Mouse (Mus musculus) gastrocnemius, postnatal 36 days (tissue): ENCODE measurements at regions not wholly inside any gene's neighbourhood (a gene's known extent, or its start where the extent isn't known, plus 50 kb on each side); places are given as distances from the start of the nearest gene placed in this dataset.
"Not testable (repeated sequence)": the region's sequence is repeated elsewhere in the genome, so short reads cannot be mapped to it uniquely, and the experiment has no call there.

Source experiments
- DNase-seq, 2 experiments: peaks; one replicate each; pipeline ENCODE4 v3.0.0; 2022
- intact Hi-C: fragments of 180-260 bp; cut with DNase I; formaldehyde crosslinking; loops from one replicate; pipeline ENCODE4 v1.15.1; 2025

DNA sequence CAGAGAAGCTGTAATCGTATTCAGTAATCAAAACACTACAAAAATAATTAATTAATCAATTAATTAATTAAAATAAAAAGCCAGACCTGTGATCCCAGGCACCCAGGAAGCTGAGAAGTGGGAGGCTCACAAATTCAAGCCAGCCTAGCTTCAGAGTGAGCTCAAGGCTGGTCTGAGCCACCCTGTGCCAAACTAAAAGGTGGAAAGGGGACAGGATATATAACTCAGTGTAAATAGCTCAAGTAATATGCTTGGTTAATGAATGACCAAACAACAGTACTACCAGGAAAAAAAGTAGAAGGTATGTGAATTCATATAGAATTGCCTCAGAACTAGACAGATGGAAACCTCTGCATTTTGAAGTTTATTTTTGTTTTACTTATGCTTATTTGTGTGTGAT, 321.2 kb downstream of the Rbm26 start:
- intact Hi-C loops, result no loop called here
- DNase-seq, result no peak

DNA sequence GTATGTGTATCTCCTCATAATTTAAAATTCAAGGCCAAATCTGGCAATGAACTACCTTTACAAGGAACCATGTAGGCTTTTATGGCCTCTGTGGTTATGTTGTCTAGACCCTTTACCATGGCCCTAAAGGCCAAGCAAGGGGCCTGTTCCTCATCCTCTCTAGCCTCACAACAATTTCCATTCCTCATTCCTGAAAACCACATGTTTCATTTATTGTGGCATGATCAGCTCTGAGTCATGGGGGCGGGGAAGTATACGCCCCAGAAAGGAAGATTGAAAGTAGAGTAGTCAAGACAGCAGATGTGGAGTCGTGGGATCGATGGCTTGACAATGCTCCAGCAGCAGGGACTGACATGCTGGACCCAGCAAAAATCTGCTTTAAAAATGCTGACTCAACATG, 326.8 kb upstream of the Rnf219 start:
- intact Hi-C loops, result no loop called here
- no peak for DNase-seq

DNA sequence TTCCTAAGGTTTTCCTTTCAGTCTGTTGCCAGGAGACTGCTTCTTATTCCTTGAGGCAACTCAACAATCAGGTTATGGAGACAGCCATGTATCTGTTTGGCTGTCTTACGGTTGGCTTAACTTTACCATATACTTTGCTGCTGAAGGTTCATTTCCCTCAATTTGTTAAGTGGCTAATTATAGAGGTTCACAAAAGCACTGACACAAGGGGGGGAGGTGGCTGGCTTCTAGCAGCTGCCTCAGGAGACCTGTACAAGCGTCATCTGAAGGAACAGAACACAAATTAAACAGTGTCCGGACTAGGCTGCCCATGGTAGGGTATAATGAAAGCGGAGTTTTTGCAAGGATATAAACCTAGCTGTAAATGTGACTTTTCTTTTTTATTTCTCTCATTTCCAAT, 305.0 kb upstream of the Rnf219 start:
- no peak for DNase-seq
- intact Hi-C loops, result no loop called here

DNA sequence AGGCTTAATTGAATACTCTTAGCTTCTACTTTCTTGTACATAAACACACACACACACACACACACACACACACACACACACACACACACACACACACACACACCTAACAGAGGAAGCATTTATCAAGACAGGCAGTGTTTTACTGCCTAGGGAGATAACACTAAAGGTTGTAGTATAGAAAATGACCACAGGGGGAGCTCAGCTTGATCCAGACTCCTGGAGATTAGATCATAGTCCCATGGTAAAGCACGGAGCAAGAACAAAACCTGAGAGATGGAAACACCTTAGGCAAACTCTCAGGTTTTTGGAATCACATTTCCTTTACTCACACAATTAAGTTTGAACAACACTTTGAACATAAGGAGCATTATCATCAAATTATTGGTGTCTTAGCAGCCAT, 302.5 kb upstream of the Rnf219 start:
- no peak for DNase-seq
- intact Hi-C loops, result no loop called here

DNA sequence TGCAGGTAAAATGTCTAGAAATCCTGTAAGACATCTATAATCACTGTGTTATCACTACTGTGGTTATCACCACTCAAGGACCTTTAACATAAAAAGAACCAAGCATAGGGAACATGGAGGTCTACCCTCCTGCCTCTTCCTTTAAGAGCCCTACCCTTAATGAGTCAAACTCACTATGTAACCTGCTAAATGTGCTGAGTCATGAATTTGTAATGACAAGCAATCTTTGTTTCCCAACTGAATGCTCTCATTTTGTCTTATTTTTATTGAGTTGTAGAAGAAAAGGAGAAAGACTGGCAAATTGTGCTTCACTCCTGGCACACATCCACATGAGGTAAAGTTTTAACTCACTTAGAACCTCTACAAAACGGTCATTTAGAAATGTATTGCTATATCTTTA, 301.8 kb upstream of the Rnf219 start:
- intact Hi-C loops, result no loop called here
- DNase-seq, result no peak

DNA sequence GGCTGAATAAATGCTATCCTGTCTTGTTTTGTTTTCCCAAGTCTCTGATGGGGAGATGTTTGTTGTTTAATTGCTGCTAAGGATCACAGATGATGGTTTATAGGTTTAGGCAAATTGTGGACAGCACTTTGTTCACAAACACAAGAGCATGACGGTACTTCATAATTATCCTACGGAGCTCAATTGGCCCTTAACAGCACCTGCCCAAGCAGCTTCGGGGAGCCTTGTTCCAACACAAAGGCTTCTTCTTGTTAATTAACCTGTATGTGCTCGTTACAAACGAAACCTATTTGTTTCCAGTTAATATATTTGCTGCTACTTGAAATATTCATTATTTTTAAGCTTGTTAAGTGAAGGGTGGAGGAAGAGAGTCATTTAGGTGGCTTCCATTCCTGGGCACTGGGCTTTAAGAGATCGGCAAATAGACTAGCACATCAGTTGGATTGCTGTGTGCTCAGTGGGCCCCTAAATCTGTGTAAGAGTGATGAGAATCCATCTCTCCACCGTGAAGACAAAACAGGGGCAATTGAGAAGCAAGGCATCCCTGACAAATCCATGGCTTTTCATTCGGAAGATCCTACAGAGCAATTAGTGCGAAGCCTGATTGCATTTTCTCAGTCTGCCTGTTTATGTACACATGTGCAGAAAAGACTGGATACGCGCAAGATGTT, 299.6 kb upstream of the Rnf219 start:
- intact Hi-C loops, result no loop called here
- no peak for DNase-seq

DNA sequence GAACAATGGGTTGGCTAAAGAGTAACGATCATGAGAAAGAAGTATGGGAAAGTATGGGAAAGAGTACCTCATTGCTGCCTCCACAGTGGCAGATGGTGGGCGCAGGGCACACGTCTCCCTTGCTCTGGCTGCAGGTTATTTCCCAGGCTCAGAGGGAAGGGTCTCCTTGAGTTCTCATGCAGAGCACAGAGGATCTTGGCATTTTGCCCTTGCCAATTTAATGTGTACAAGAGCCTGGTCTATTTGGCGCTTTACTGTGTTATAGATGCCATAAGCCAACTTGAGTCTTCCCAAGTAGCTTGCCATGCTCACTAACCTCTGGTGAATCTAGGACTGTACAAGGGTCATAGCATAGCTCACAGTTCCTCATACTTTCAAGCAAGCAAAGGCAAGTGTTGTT, 296.7 kb upstream of the Rnf219 start:
- no peak for DNase-seq
- intact Hi-C loops, result loop anchor here (10.0 kb wide), 2 partner anchors 674 to 1104 kb away; no protein-coding TSS in a partner anchor

DNA sequence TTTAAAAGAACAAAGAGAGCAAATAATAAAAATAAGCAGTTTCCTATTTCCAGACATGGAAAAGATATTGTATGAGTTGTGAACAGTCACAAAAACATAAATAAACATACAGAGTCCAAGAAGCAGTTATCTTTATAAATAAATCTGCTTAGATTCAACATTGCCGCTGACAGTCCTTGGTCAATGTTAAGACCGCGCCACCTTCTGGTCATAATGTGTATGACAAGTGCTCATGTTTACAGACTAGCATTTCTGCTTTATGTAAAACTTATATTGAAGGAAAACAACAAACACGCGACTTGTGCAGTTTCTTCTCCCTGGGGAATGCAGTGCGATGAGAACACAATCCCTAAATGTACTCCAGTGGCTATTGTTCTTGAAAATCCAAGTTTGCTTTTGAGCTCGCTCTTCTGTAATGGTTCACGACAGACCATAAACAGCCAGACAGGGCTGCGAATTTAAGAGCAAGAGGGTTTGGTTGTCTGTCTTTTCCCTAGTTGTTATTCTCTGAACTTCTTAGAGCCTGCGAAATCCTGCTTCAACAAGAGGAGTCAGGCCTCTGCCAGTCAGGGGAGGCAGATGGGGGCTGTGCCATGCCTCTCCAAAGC, 291.6 kb upstream of the Rnf219 start:
- intact Hi-C loops, result loop anchor here (2.0 to 10.0 kb wide), 3 partner anchors 669 to 1099 kb away; no protein-coding TSS in a partner anchor
- peak in 1 of 2 experiments; percentile 46 for DNase-seq

DNA sequence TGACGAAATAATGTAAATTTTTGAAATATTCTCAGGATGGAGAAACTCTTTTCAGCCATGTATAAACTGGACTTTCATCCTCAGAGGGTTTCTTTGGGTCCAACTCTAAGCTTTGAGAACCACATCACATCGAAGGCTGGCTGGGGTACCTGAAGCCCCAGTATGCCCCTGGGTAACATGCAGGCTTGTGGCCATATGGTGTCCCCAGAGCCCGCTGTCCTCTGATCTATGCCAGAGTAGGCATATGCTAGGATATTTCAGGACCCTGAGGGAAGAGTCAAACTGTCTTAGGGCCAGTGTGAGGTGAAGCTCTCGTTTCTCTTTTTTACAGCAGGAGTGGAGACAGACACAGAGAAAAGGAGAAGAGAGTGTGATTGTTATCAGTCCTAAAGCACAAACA, 289.6 kb upstream of the Rnf219 start:
- DNase-seq, result no peak
- intact Hi-C loops, result loop anchor here (10.0 kb wide), 2 partner anchors 667 to 1097 kb away; no protein-coding TSS in a partner anchor

DNA sequence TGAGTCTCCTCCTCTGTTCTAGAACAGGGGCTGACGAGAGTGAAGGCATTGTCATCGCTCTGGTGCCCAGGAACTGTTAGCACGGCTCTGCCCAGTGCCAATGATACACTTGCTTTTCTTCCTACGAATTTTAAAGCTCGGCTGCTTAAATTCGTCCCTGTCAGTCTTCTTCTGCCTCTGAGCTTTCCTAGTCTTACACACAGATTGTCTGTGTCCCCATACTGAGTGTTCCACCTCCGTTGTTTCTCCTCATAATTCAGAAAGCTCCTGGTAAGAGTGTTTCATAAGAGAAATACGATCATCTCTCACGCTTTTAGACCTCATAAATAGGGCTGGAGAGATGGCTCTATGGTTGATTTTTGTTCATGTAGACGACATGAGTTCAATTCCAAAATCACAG, 282.9 kb upstream of the Rnf219 start:
- intact Hi-C loops, result no loop called here
- no peak for DNase-seq

DNA sequence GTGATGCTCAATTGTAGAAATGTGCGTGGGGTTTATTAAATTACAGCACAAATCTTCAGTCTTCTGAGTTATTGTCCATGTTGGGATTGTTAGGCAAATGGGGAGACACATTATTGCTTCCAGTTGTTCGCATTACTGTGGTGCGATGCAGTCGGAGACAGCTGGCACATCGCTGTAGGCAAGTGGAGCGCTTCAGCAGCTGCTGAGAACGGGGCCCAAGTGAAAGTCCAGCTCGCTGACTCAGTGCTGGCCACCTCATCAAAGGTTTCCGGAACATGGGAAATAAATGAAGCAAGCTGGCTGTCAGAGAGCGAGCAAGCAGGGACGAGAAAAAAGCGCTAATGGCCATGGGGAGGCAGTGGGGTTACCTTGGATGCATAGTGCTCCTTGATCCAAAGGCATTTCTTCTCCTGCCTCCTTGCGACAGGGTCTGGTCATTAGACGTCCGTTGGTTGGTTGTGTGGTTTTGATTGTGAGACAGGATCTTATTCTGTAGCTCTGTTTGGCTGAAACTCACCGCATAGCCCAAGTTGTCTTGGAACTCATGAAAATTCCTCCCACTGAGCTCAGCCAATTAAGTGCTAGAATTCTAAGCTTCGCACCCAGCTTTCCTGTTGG, 274.0 kb upstream of the Rnf219 start:
- intact Hi-C loops, result no loop called here
- DNase-seq, result no peak

DNA sequence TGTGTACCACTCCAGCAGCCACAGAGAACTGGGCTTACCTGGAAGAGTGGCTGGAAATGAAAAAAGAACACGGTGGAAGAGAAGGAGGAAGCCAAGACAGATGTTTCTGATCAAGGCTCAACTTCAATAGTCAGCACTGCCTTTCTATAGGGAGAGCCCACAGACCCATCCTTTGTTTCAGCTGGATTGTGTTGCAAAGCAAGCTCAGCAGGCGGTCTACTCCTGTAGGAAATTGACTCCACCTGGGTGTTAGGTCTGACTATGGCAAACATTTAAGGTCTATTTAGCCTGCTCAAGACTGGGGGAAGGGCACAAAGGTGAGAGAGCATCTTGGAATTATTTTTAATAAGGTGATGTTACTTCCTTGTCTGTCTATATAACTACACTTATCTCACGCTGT, 266.9 kb upstream of the Rnf219 start:
- intact Hi-C loops, result no loop called here
- no peak for DNase-seq

DNA sequence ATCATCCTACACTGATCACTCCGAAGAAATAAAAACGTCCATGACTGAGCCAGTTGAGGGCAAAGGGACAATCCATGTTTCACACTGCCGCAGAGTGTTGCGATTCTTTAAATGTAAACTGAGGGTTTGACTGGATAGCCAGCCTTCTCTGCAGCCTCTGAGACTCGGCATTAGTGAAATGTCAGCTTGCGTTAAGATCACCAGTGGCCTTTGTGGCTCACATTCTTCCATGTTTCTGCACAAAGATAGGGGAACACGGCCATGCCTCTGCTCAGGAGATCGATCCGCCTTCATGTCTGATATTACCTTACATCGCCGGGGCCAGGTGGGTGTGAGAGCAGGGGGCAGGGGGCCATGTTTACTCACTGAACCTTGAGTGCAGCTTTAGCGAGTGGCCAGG, 262.6 kb upstream of the Rnf219 start:
- no peak for DNase-seq
- intact Hi-C loops, result no loop called here

DNA sequence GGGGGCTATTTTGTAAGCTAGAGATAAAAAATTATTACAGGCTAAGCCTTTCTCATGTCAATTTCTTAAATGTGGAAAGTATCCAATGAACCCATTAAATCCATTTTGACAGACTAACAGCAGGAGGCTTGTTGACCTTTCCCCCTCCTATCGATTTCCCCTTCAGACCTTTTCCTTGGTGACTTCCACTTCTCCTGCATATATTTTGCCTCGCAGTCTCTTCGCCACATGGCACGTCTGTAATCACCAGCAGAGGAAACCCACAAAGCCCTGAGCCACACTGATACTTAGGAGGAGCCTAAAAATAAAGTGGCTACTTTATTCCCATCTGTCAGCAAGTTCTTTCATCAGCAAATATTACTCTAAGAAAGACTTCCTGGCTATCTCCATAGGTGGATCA, 247.5 kb upstream of the Rnf219 start:
- intact Hi-C loops, result no loop called here
- no peak for DNase-seq

DNA sequence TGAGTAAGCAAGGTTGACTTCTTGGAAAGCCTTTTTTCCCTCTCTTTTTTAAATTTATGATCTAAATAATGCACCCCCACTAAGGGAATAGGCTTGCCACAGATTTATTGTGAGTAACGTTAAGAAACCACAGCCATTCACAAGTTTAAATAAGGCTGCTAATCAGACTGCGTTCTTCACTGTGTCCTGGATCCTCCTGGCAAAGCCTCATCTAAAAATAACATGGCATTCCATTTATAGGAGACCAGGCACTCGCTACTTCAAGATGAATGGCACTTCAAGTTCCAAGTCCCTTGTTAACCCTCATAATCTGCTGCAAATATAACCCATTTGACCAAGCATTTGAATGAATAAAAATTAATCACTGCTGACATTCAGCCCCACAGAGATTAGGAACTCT, 211.8 kb upstream of the Rnf219 start:
- no peak for DNase-seq
- intact Hi-C loops, result no loop called here

DNA sequence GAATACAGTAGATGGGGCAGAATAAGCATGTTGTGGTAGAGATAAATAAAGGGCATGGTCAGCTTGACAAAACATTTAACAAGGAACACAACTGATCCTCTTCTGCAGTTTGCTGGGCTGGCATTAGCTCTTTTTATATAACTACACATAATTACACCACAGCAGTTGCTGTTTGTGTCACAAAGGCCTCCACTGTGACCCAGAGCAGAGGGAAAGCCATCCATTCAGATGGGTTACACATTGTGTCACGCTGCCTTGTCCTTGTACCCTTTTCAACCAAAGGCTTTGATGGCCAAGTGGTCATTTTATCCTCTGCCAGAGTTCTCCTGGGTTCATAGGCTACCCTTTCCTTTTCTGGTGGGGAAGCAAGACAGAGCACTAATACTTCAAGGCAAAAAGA, 209.6 kb upstream of the Rnf219 start:
- intact Hi-C loops, result no loop called here
- DNase-seq, result no peak

DNA sequence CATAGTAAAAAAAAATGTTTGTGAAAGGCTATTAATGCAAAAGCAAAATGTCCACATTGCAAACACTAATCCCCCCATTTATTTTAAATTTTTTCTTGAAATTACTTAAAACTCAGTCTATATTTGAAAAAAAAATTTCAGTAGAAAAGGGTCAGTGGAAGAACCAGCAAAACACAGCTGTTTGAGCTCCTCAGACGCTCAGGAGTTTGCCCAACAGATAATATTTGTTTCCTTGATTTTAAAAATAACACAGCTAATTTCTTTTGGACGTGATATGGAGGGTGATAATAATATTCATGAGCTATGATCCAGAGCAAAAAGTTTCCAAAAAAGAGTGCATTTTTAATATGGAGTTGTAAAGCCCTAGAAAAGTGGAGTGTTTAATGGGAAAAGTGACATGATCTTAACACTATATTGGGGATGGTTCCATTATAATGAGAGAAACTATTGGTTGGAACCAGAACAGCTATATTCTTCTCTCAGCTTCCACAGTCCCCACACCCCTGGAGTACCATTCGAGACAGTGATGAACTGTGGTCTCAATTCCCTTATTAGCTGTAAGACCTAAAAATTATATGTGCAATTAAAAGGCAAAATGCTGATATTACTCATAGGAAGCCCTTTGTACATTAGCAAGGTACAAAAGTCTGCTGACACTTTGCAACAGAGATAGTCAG, 209.0 kb upstream of the Rnf219 start:
- intact Hi-C loops, result no loop called here
- no peak for DNase-seq

DNA sequence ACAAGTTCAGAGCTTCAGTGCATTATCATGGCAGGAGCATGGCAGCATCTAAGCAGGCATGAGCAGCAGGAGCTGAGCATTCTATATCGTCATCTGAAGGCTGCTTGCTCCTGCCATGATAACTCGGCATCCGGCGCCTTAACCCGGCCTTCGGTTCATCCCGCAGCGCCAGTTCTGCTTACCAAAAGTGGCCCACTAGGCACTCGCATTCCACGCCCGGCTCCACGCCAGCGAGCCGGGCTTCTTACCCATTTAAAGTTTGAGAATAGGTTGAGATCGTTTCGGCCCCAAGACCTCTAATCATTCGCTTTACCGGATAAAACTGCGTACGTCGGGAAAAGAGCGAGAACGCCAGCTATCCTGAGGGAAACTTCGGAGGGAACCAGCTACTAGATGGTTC, 193.2 kb upstream of the Rnf219 start:
- peak in 1 of 2 experiments; percentile 96 for DNase-seq
- intact Hi-C loops, result not testable (repeated sequence)

DNA sequence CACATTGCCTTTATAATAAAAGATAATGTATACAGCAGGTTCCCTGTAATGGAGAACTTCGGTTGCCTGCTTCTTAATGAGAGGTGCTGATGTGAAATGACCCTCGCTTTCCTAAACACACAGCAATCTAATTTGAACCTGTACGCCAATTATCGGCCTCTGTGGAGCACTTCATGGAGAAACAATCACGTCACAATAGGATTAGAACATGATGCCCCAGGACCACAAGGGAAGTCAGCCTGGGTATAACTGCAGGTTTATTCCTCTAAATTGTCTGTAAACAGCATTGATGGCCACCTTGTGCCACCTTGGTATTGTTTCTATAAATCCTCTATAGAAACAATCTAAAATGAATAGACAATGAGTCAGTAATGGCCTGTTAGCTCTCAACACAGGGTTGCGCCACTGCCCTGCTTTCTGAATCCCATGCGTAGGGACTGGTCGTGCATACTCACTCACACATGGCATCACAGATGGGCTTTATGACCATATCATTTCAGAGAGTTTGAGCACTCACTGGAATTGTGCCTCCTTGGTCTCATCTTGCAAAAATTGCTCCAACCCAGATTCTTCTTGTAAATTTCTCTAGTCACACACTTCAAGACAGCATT, 179.9 kb upstream of the Rnf219 start:
- DNase-seq, result no peak
- intact Hi-C loops, result no loop called here

DNA sequence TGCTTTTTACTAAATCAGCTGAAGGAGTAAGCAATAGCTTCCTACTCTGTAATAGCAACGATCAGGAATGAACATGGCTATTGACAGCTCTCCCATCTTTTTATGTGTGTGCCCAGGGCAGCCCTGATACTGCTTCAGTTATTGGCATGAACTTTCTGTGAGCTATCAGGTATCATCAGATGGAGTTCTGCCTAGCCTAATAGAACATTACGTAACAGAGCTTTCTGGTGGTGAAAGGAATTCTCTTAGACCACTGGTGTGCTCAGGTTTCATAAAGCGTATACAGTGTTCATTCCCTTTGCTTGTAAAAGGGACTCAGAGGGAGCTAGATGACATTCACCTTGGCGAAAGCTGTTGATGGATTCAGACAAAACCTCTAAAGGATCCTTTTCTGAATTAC, 176.5 kb upstream of the Rnf219 start:
- no peak for DNase-seq
- intact Hi-C loops, result no loop called here

DNA sequence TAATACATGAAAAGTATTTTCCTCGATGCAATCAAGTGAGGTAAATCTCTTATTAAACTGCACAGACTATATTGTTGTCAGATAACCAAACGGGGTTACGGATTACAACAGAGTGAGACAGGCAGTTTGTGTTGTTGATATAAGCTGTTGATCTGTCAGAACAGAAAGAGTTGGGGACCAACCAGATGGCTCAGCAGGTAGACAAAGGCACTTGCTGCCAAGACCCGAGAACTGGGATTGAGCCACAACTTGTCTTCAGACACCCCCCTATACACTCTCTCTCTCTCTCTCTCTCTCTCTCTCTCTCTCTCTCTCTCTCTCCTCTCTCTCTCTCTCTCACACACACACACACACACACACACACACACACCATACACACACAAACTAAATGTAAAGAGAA, 172.7 kb upstream of the Rnf219 start:
- no peak for DNase-seq
- intact Hi-C loops, result no loop called here
